Mouse (Mus musculus): Measurements from ENCODE around the gene Enah. TPM values are rescaled to one million over a fixed set of nuclear protein-coding genes. Genes with fewer than 3 reads are reported as not detected.

The Enah gene
- polyA plus RNA-seq, 1 experiment from 2014 or later: 27.7 TPM

- H3K36me3 ChIP-seq (replicated peaks): no peaks in the 10 kb centered on the region
- no peak overlapping the region for H3K4me3 ChIP-seq
- H3K27ac ChIP-seq: no peak overlapping the region
- no peaks in the 10 kb centered on the region for H3K9me3 ChIP-seq
- 48% methylated on average over 5 of the region's 5 CpGs for WGBS
- no peak for DNase-seq (ENCODE audit: extremely low spot score, low spot score)
- H3K27me3 ChIP-seq (ENCODE audit: poor library complexity, severe bottlenecking): no peaks in the 10 kb centered on the region
- peaks cover 26% of the 10 kb centered on the region for H3K4me1 ChIP-seq
These were observed 159.1 kb downstream of the Enah start for GRCm38 (mm10) chr1:181860659-181861058.

- Histone ChIP-seq H3K36me3 (replicated peaks) (no peaks in the 10 kb centered on the region), H3K27ac (no peak overlapping the region), H3K9me3 (no peaks in the 10 kb centered on the region), H3K27me3 (ENCODE audit: poor library complexity, severe bottlenecking) (peaks cover 15% of the 10 kb centered on the region; the same call in 1 of the 2 replicates), H3K4me3 (no peak overlapping the region), H3K4me1 (peaks cover 18% of the 10 kb centered on the region)
- DNase-seq (ENCODE audit: extremely low spot score, low spot score): no peak
- WGBS: 88% methylated on average over 2 of the region's 2 CpGs
These were observed 163.5 kb downstream of the Enah start for GRCm38 (mm10) chr1:181856329-181856728.

GRCm38 (mm10) chr1:181854829-181855228 is 165.0 kb downstream of the Enah start:
- H3K9me3 ChIP-seq: no peaks in the 10 kb centered on the region
- no peak overlapping the region for H3K27ac ChIP-seq
- DNase-seq (ENCODE audit: extremely low spot score, low spot score): no peak
- H3K4me1 ChIP-seq: peaks cover 12% of the 10 kb centered on the region
- H3K27me3 ChIP-seq (ENCODE audit: poor library complexity, severe bottlenecking): peaks cover 15% of the 10 kb centered on the region; the same call in 1 of the 2 replicates
- H3K36me3 ChIP-seq (replicated peaks): no peaks in the 10 kb centered on the region
- 91% methylated on average over 2 of the region's 2 CpGs for WGBS
- no peak overlapping the region for H3K4me3 ChIP-seq

GRCm38 (mm10) chr1:181853081-181853736 is 166.6 kb downstream of the Enah start:
- H3K27me3 ChIP-seq (ENCODE audit: poor library complexity, severe bottlenecking): peaks cover 15% of the 10 kb centered on the region; the same call in 1 of the 2 replicates
- H3K4me3 ChIP-seq: peak overlapping the region; percentile 29; the same call in 1 of the 2 replicates
- WGBS: 13% methylated on average over 21 of the region's 21 CpGs
- peak overlapping the region; percentile 6; the same call in 1 of the 2 replicates for H3K27ac ChIP-seq
- no peaks in the 10 kb centered on the region for H3K9me3 ChIP-seq
- H3K4me1 ChIP-seq: peaks cover 12% of the 10 kb centered on the region
- no peaks in the 10 kb centered on the region for H3K36me3 ChIP-seq (replicated peaks)
- DNase-seq (ENCODE audit: extremely low spot score, low spot score): no peak

GRCm38 (mm10) chr1:181852466-181852865 is 167.3 kb downstream of the Enah start:
- Histone ChIP-seq H3K27me3 (ENCODE audit: poor library complexity, severe bottlenecking) (peaks cover 15% of the 10 kb centered on the region; the same call in 1 of the 2 replicates), H3K27ac (no peak overlapping the region), H3K9me3 (no peaks in the 10 kb centered on the region), H3K4me1 (peaks cover 12% of the 10 kb centered on the region), H3K4me3 (peak overlapping the region; percentile 29; the same call in 1 of the 2 replicates), H3K36me3 (replicated peaks) (no peaks in the 10 kb centered on the region)
- DNase-seq (ENCODE audit: extremely low spot score, low spot score): no peak
- 54% methylated on average over 13 of the region's 13 CpGs for WGBS

GRCm38 (mm10) chr1:181851521-181852310 is 168.1 kb downstream of the Enah start:
- Histone ChIP-seq H3K4me1 (peaks cover 12% of the 10 kb centered on the region), H3K27ac (no peak overlapping the region), H3K36me3 (replicated peaks) (no peaks in the 10 kb centered on the region), H3K9me3 (no peaks in the 10 kb centered on the region), H3K27me3 (ENCODE audit: poor library complexity, severe bottlenecking) (peaks cover 15% of the 10 kb centered on the region; the same call in 1 of the 2 replicates), H3K4me3 (no peak overlapping the region)
- no peak for DNase-seq (ENCODE audit: extremely low spot score, low spot score)
- 90% methylated on average over 12 of the region's 12 CpGs for WGBS

GRCm38 (mm10) chr1:181850441-181850840 is 169.3 kb downstream of the Enah start:
- no peak for DNase-seq (ENCODE audit: extremely low spot score, low spot score)
- 87% methylated on average over 4 of the region's 4 CpGs for WGBS
- H3K4me1 ChIP-seq: peaks cover 12% of the 10 kb centered on the region
- no peak overlapping the region for H3K4me3 ChIP-seq
- no peaks in the 10 kb centered on the region for H3K9me3 ChIP-seq
- no peak overlapping the region for H3K27ac ChIP-seq
- H3K36me3 ChIP-seq (replicated peaks): no peaks in the 10 kb centered on the region
- H3K27me3 ChIP-seq (ENCODE audit: poor library complexity, severe bottlenecking): peaks cover 15% of the 10 kb centered on the region; the same call in 1 of the 2 replicates

GRCm38 (mm10) chr1:181848210-181848609 is 171.6 kb downstream of the Enah start:
- H3K9me3 ChIP-seq: no peaks in the 10 kb centered on the region
- WGBS: 93% methylated on average over 1 of the region's 1 CpGs

GRCm38 (mm10) chr1:181847396-181847795 is 172.4 kb downstream of the Enah start:
- H3K27ac ChIP-seq: no peak overlapping the region
- WGBS: 92% methylated on average over 3 of the region's 3 CpGs
- peaks cover 18% of the 10 kb centered on the region for H3K4me1 ChIP-seq
- no peaks in the 10 kb centered on the region for H3K36me3 ChIP-seq (replicated peaks)
- no peak overlapping the region for H3K4me3 ChIP-seq
- no peaks in the 10 kb centered on the region for H3K9me3 ChIP-seq
- peaks cover 6% of the 10 kb centered on the region; the same call in 1 of the 2 replicates for H3K27me3 ChIP-seq (ENCODE audit: poor library complexity, severe bottlenecking)
- no peak for DNase-seq (ENCODE audit: extremely low spot score, low spot score)

More at GRCm38 (mm10) chr1:181848210-181848609, 171.6 kb downstream of the Enah start:
- no peak overlapping the region for H3K27ac ChIP-seq
- no peaks in the 10 kb centered on the region for H3K36me3 ChIP-seq (replicated peaks)
- H3K4me3 ChIP-seq: no peak overlapping the region
- no peak for DNase-seq (ENCODE audit: extremely low spot score, low spot score)
- H3K27me3 ChIP-seq (ENCODE audit: poor library complexity, severe bottlenecking): peaks cover 14% of the 10 kb centered on the region; the same call in 1 of the 2 replicates
- peaks cover 18% of the 10 kb centered on the region for H3K4me1 ChIP-seq

Other genes with a start within 250 kb of the Enah start
- gene Lbr, start 176.9 kb downstream of the Enah start, polyA plus RNA-seq (2016; fragmentation: Nextera tagmentation; extraction: Ambion mirVana): 212 and 221 TPM in 2 replicates
- 157 and 159 TPM in 2 replicates for gene Srp9, start 104.7 kb upstream of the Enah start, polyA plus RNA-seq (2016; fragmentation: Nextera tagmentation; extraction: Ambion mirVana)
- not detected in 2 replicates for gene Vmn1r1, start 144.5 kb upstream of the Enah start, polyA plus RNA-seq (2016; fragmentation: Nextera tagmentation; extraction: Ambion mirVana)